Mouse (Mus musculus) small intestine, adult 2 months (tissue): Measurements from ENCODE around the gene Krt1.

Source experiments
- CTCF ChIP-seq: fragments of 200-500 bp; IDR thresholded peaks from 2 replicates; pipeline ENCODE4 v1.5.1; 2012; ENCODE audit warnings: low read depth, mild to moderate bottlenecking, control low read depth, inconsistent platforms, low read length, moderate library complexity, mixed read lengths; ENCODE audit not compliant: insufficient replicate concordance, insufficient read length; ENCODE audit errors: extremely low read depth
- POLR2A ChIP-seq: fragments of 200-500 bp; IDR thresholded peaks from 2 replicates; pipeline ENCODE4 v1.6.1; 2012; ENCODE audit warnings: low read depth, mild to moderate bottlenecking, control low read depth, inconsistent platforms, low read length, moderate library complexity

DNA sequence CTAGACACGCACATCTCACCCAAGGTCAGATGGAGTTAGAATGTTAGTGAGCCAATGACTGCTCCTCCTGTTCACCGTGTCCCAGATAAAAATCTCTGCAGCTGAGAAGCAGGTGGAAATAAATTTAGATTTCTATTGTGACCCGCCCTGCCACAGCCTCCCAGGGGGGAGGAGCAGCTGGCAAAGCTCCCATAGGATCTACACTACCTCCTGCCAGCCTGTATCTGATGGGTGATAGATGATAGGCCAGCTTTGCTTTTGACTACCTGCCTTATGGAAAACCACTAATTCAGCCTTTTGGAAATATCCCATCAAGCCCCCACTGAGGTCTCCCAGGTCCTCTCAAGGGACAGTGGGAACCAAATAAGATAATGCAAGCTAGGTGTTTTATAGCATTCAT, 5.1 kb upstream of the Krt1 start:
- TF ChIP-seq POLR2A (no peak), CTCF (no peak)
